Mouse (Mus musculus) adrenal gland, adult 2 months (tissue): ENCODE results near the gene Gm3839. TPM values are rescaled to one million over a fixed set of nuclear protein-coding genes. Genes with fewer than 3 reads are reported as not detected.
A peak's percentile ranks its signal among the peaks of the same experiment; 100 is the strongest.
"Not testable (repeated sequence)": the region's sequence is repeated elsewhere in the genome, so short reads cannot be mapped to it uniquely, and the experiment has no call there.

Source experiments
- DNase-seq: peaks from one replicate; pipeline ENCODE4 v3.0.0; 2021
- long read RNA-seq: library from polyadenylated mRNA; stranded (forward); transcript quantifications from one replicate; pipeline ENCODE4 v2.0.0, GENCODE M21; 2021
- microRNA-seq, 2 experiments: library from miRNA; unstranded; fragments of <30 nt; microRNA quantifications; one replicate each; pipeline ENCODE4 v1.2.0; 2021
- polyA plus RNA-seq: library from polyadenylated mRNA; depleted of rRNA; stranded (reverse); fragments of >200 nt; gene quantifications from 2 replicates; pipeline ENCODE4 v1.2.3, GENCODE M21; 2012; rRNA removed
- total RNA-seq, 2 experiments: library from RNA; stranded (reverse); gene quantifications; 2 replicates each; pipeline ENCODE4 v1.2.3; 2021

Gene Gm3839
- total RNA-seq (under 1 TPM; 0.35 to 0.89 TPM), polyA plus RNA-seq (0.15 TPM in 1 of 2 replicates, not detected in the other)
- long read RNA-seq, result 0 reads

GRCm38 (mm10) chr14:11356626-11357025 is at the start of gene Gm3839:
TSS of gene Gm3839 (minus strand) at chr14:11356726.
- not testable (repeated sequence) for DNase-seq

GRCm38 (mm10) chr14:11405661-11406060 is 49.1 kb upstream of the Gm3839 start:
- peak; percentile 71 for DNase-seq

- no peak for DNase-seq
Measured at GRCm38 (mm10) chr14:11377846-11378245, 21.3 kb upstream of the Gm3839 start.

- DNase-seq, result no peak
Measured at GRCm38 (mm10) chr14:11375225-11375624, 18.7 kb upstream of the Gm3839 start.

- no peak for DNase-seq
Measured at GRCm38 (mm10) chr14:11346086-11346485, 10.4 kb downstream of the Gm3839 start.

GRCm38 (mm10) chr14:11329993-11330392 is 26.5 kb downstream of the Gm3839 start:
- no peak for DNase-seq

GRCm38 (mm10) chr14:11307079-11307478 is 49.4 kb downstream of the Gm3839 start:
- DNase-seq, result peak; percentile 16

GRCm38 (mm10) chr14:11287956-11288355 is 68.6 kb downstream of the Gm3839 start:
- DNase-seq, result not testable (repeated sequence)

- DNase-seq, result no peak
Measured at GRCm38 (mm10) chr14:11257161-11257705, 99.3 kb downstream of the Gm3839 start.

GRCm38 (mm10) chr14:11248053-11248452 is 108.5 kb downstream of the Gm3839 start:
- DNase-seq, result no peak

GRCm38 (mm10) chr14:11244546-11244945 is 112.0 kb downstream of the Gm3839 start:
- DNase-seq, result no peak

GRCm38 (mm10) chr14:11232086-11232485 is 124.4 kb downstream of the Gm3839 start:
- no peak for DNase-seq

Small RNA genes lying within 50 kb of the gene (microRNA-seq; reads per million reads assigned to microRNA genes)
- gene Mir5124b, result 0 reads per million in 2 experiments

Other genes starting within 250 kb of the Gm3839 start
- gene Fhit, start 194.7 kb downstream of the Gm3839 start, total RNA-seq, result 10 to 100 TPM in 1 of 2 experiments, 1 to 10 TPM in 1; 7.5 to 12.5 TPM
- 2.7 and 2.9 TPM in 2 replicates for gene Fhit, start 194.7 kb downstream of the Gm3839 start, polyA plus RNA-seq
- gene Ptprg, start 196.8 kb upstream of the Gm3839 start, total RNA-seq, result 100 to 1,000 TPM in 1 of 2 experiments, 10 to 100 TPM in 1; 92.6 to 116 TPM
- gene Ptprg, start 196.8 kb upstream of the Gm3839 start, polyA plus RNA-seq, result 75.9 and 130 TPM in 2 replicates